Mouse (Mus musculus): ENCODE measurements around the gene 4930583I09Rik. TPM values are rescaled to one million over a fixed set of nuclear protein-coding genes. Genes with fewer than 3 reads are reported as not detected.

Gene 4930583I09Rik
- polyA plus RNA-seq, 1 experiment: 0.07 TPM

DNA sequence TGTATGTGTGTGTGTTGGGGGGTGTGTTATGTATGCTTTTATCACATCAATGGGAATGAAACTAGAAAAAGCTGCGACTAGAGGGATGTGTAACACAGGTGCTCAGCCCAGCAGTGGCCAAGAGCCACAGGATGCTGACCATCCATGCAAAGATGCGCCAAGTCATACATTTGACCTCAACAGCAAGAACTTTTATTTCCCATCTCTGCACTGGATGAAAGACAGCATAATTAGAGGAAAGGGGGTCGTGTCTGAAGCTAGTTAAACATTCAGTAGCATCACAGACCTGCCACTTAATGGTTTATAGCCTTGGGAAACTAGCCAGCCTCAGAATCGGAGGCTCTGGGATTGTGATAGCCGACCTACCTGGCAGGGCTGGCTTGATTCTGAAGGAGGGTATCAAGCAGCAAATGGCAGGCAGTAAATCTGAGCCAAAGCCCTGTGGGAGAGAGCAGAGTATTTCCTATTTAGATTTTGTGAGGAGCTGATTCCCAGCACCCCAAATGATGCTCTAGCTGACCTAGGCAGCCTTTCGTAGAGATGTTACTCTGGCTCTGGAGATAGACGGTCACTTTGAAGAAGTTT, 1.9 kb downstream of the 4930583I09Rik start:
- H3K4me3 ChIP-seq: no peak overlapping the region
- H3K4me2 ChIP-seq (ENCODE audit: low read depth): no peak overlapping the region
- H3ac ChIP-seq (ENCODE audit: control insufficient read depth, insufficient read length): no peak overlapping the region
- no peaks in the 10 kb centered on the region for H3K79me2 ChIP-seq (ENCODE audit: control insufficient read depth, insufficient read depth)
- TF ChIP-seq MYOD1 (IDR thresholded peaks at IDR 0.05; ENCODE audit: control insufficient read depth in 1 of 3, insufficient read length in 2 of 3, low read depth in 2 of 3) (no peak), MAX (IDR thresholded peaks at IDR 0.05; ENCODE audit: low read depth) (no peak), TCF3 (IDR thresholded peaks at IDR 0.05; ENCODE audit: insufficient read length, low read depth) (no peak), CEBPB (IDR thresholded peaks at IDR 0.05; ENCODE audit: insufficient read depth, poor library complexity, severe bottlenecking) (no peak), SRF (IDR thresholded peaks at IDR 0.05; ENCODE audit: control insufficient read depth, insufficient read length, low read depth) (no peak), E2F4 (IDR thresholded peaks at IDR 0.05; ENCODE audit: insufficient read depth) (no peak), REST (IDR thresholded peaks at IDR 0.05; ENCODE audit: insufficient read depth, insufficient read length) (no peak), TCF12 (IDR thresholded peaks at IDR 0.05; ENCODE audit: insufficient read depth, poor library complexity, severe bottlenecking) (no peak), MYOG (IDR thresholded peaks at IDR 0.05; ENCODE audit: control insufficient read depth in 1 of 3, insufficient read depth in 1 of 3, insufficient read length in 2 of 3, low read depth in 2 of 3) (no peak), USF1 (IDR thresholded peaks at IDR 0.05; ENCODE audit: low read depth) (no peak), POLR2A (IDR thresholded peaks at IDR 0.05; ENCODE audit: insufficient read length, low read depth) (no peak), POLR2AphosphoS2 (IDR thresholded peaks at IDR 0.05; ENCODE audit: insufficient read length, low read depth) (no peak)
- H3K27me3 ChIP-seq (ENCODE audit: control insufficient read depth, insufficient read depth, insufficient read length): no peaks in the 10 kb centered on the region
- H3K36me3 ChIP-seq (ENCODE audit: control insufficient read depth, insufficient read depth): no peaks in the 10 kb centered on the region

- H3K27me3 ChIP-seq (ENCODE audit: control insufficient read depth, insufficient read depth, insufficient read length): no peaks in the 10 kb centered on the region
- H3ac ChIP-seq (ENCODE audit: control insufficient read depth, insufficient read length): no peak overlapping the region
- H3K4me3 ChIP-seq: no peak overlapping the region
- TF ChIP-seq CEBPB (IDR thresholded peaks at IDR 0.05; ENCODE audit: insufficient read depth, poor library complexity, severe bottlenecking) (no peak), USF1 (IDR thresholded peaks at IDR 0.05; ENCODE audit: low read depth) (no peak), REST (IDR thresholded peaks at IDR 0.05; ENCODE audit: insufficient read depth, insufficient read length) (no peak), MYOG (IDR thresholded peaks at IDR 0.05; ENCODE audit: control insufficient read depth in 1 of 3, insufficient read depth in 1 of 3, insufficient read length in 2 of 3, low read depth in 2 of 3) (no peak), TCF12 (IDR thresholded peaks at IDR 0.05; ENCODE audit: insufficient read depth, poor library complexity, severe bottlenecking) (no peak), POLR2A (IDR thresholded peaks at IDR 0.05; ENCODE audit: insufficient read length, low read depth) (no peak), E2F4 (IDR thresholded peaks at IDR 0.05; ENCODE audit: insufficient read depth) (no peak), POLR2AphosphoS2 (IDR thresholded peaks at IDR 0.05; ENCODE audit: insufficient read length, low read depth) (no peak), TCF3 (IDR thresholded peaks at IDR 0.05; ENCODE audit: insufficient read length, low read depth) (no peak), SRF (IDR thresholded peaks at IDR 0.05; ENCODE audit: control insufficient read depth, insufficient read length, low read depth) (no peak)
- H3K4me2 ChIP-seq (ENCODE audit: low read depth): no peak overlapping the region
- no peaks in the 10 kb centered on the region for H3K79me2 ChIP-seq (ENCODE audit: control insufficient read depth, insufficient read depth)
- H3K36me3 ChIP-seq (ENCODE audit: control insufficient read depth, insufficient read depth): no peaks in the 10 kb centered on the region
Observed at GRCm38 (mm10) chr17:64833071-64833470, 2.8 kb downstream of the 4930583I09Rik start.

DNA sequence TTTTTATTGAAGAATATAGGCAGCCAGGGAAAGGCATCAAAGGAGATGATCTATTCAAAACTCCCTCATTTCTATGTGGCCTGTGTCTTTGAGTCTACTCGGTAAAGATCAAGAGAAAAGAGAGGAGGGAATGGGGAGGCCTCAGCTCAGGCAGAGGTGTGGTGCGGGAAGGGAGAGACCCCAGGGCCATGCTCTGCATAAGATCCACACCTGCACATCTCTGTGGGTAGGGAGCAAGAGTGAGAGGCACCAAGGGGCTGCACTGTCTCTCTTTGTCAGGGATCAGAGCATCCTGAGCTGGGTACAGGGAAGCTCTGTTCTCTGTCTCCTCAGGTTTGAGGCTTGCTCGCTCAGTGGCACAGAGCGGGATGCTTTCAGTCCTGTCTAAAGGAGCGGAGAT, 8.4 kb downstream of the 4930583I09Rik start:
- H3K27me3 ChIP-seq (ENCODE audit: control insufficient read depth, insufficient read depth, insufficient read length): no peaks in the 10 kb centered on the region
- H3K36me3 ChIP-seq (ENCODE audit: control insufficient read depth, insufficient read depth): no peaks in the 10 kb centered on the region
- no peak overlapping the region for H3K4me3 ChIP-seq
- no peaks in the 10 kb centered on the region for H3K79me2 ChIP-seq (ENCODE audit: control insufficient read depth, insufficient read depth)
- no peak for TF ChIP-seq SRF (IDR thresholded peaks at IDR 0.05; ENCODE audit: control insufficient read depth, insufficient read length, low read depth)
- no peak for TF ChIP-seq MYOD1 (IDR thresholded peaks at IDR 0.05; ENCODE audit: control insufficient read depth in 1 of 3, insufficient read length in 2 of 3, low read depth in 2 of 3)
- TF ChIP-seq POLR2AphosphoS2 (IDR thresholded peaks at IDR 0.05; ENCODE audit: insufficient read length, low read depth): no peak
- no peak overlapping the region for H3ac ChIP-seq (ENCODE audit: control insufficient read depth, insufficient read length)
- H3K4me2 ChIP-seq (ENCODE audit: low read depth): no peak overlapping the region

DNA sequence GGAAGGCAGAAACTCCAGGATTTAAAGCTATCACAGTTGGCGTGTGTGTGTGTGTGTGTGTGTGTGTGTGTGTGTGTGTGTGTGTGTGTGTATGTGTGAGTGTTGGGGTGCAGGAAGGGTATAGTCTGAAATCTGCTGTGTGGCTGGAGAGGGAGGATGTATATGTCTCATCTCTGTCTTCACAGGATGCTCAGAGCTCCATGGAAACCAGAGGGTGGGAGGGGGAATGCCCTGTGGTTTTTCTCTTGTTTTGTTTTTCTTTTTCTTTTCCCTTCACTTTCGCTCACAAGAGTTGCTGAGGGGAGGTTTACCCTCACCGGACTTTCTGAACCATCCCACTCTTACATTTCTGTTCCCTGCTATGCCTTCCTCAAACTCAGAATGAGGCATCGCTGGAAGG, 9.0 kb downstream of the 4930583I09Rik start:
- H3K79me2 ChIP-seq (ENCODE audit: control insufficient read depth, insufficient read depth): no peaks in the 10 kb centered on the region
- no peaks in the 10 kb centered on the region for H3K27me3 ChIP-seq (ENCODE audit: control insufficient read depth, insufficient read depth, insufficient read length)
- no peak overlapping the region for H3K4me2 ChIP-seq (ENCODE audit: low read depth)
- H3K4me3 ChIP-seq: no peak overlapping the region
- H3ac ChIP-seq (ENCODE audit: control insufficient read depth, insufficient read length): no peak overlapping the region
- no peaks in the 10 kb centered on the region for H3K36me3 ChIP-seq (ENCODE audit: control insufficient read depth, insufficient read depth)
- TF ChIP-seq MYOG (IDR thresholded peaks at IDR 0.05; ENCODE audit: control insufficient read depth in 1 of 3, insufficient read depth in 1 of 3, insufficient read length in 2 of 3, low read depth in 2 of 3): no peak
- TF ChIP-seq TCF3 (IDR thresholded peaks at IDR 0.05; ENCODE audit: insufficient read length, low read depth): no peak
- TF ChIP-seq POLR2A (IDR thresholded peaks at IDR 0.05; ENCODE audit: insufficient read length, low read depth): no peak
- TF ChIP-seq CEBPB (IDR thresholded peaks at IDR 0.05; ENCODE audit: insufficient read depth, poor library complexity, severe bottlenecking): no peak
- TF ChIP-seq POLR2AphosphoS2 (IDR thresholded peaks at IDR 0.05; ENCODE audit: insufficient read length, low read depth): no peak
- no peak for TF ChIP-seq SRF (IDR thresholded peaks at IDR 0.05; ENCODE audit: control insufficient read depth, insufficient read length, low read depth)
- TF ChIP-seq REST (IDR thresholded peaks at IDR 0.05; ENCODE audit: insufficient read depth, insufficient read length): no peak

DNA sequence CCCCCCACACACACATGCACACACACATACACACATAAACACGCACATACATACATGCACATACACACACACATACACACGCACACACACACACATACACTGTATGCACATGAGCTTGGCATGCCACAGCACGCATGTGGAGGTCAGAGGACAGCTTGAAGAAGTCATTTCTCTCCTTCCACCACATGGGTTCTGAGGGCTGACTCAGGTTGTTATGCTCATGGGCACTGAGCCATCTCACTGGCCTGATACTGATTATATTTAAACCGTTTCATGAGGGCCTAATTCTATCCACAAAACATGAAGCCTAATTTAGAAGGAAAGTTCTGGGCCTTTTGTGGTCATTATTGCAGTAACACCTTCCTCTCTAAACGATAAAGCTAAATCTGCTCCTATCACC, 13.3 kb downstream of the 4930583I09Rik start:
- no peak for TF ChIP-seq MYOD1 (IDR thresholded peaks at IDR 0.05; ENCODE audit: control insufficient read depth in 1 of 3, insufficient read length in 2 of 3, low read depth in 2 of 3)
- no peak for TF ChIP-seq SRF (IDR thresholded peaks at IDR 0.05; ENCODE audit: control insufficient read depth, insufficient read length, low read depth)
- no peak for TF ChIP-seq TCF3 (IDR thresholded peaks at IDR 0.05; ENCODE audit: insufficient read length, low read depth)
- no peak for TF ChIP-seq MAX (IDR thresholded peaks at IDR 0.05; ENCODE audit: low read depth)
- TF ChIP-seq REST (IDR thresholded peaks at IDR 0.05; ENCODE audit: insufficient read depth, insufficient read length): no peak
- Histone ChIP-seq H3K79me2 (ENCODE audit: control insufficient read depth, insufficient read depth) (no peaks in the 10 kb centered on the region), H3K4me2 (ENCODE audit: low read depth) (no peak overlapping the region), H3K36me3 (ENCODE audit: control insufficient read depth, insufficient read depth) (no peaks in the 10 kb centered on the region), H3ac (ENCODE audit: control insufficient read depth, insufficient read length) (no peak overlapping the region), H3K27me3 (ENCODE audit: control insufficient read depth, insufficient read depth, insufficient read length) (no peaks in the 10 kb centered on the region), H3K4me3 (no peak overlapping the region)

Measured in myocyte (in vitro differentiated cells).